Mouse (Mus musculus) R1 (cell line): ENCODE measurements around the gene Scyl3.

Source experiments
- DNase-seq: peaks from one replicate; pipeline ENCODE4 v3.0.0-alpha.2; 2018; ENCODE audit warnings: low read depth, low spot score

Scyl3 gene

GRCm38 (mm10) chr1:163928846-163929245, at the start of gene Scyl3:
TSS of gene Scyl3 (plus strand) at chr1:163929100.
- no peak for DNase-seq

GRCm38 (mm10) chr1:163889629-163890028, 39.3 kb upstream of the Scyl3 start:
- no peak for DNase-seq

- DNase-seq = no peak
These were observed 35.6 kb upstream of the Scyl3 start for GRCm38 (mm10) chr1:163893294-163893693.

- no peak for DNase-seq
These were observed 34.9 kb upstream of the Scyl3 start for GRCm38 (mm10) chr1:163893774-163894527.

GRCm38 (mm10) chr1:163898291-163898764, 30.6 kb upstream of the Scyl3 start:
- no peak for DNase-seq

GRCm38 (mm10) chr1:163899575-163899974, 29.3 kb upstream of the Scyl3 start:
- no peak for DNase-seq

GRCm38 (mm10) chr1:163900168-163900567, 28.7 kb upstream of the Scyl3 start:
- DNase-seq = no peak

- no peak for DNase-seq
These were observed 25.5 kb upstream of the Scyl3 start for GRCm38 (mm10) chr1:163903411-163903810.

- no peak for DNase-seq
These were observed 21.7 kb upstream of the Scyl3 start for GRCm38 (mm10) chr1:163907007-163907811.

- no peak for DNase-seq
These were observed 20.5 kb upstream of the Scyl3 start for GRCm38 (mm10) chr1:163908389-163908788.

- DNase-seq = peak; percentile 63
These were observed 18.6 kb upstream of the Scyl3 start for GRCm38 (mm10) chr1:163910343-163910742.

- no peak for DNase-seq
These were observed 18.1 kb upstream of the Scyl3 start for GRCm38 (mm10) chr1:163910785-163911184.

- DNase-seq = no peak
These were observed 16.9 kb upstream of the Scyl3 start for GRCm38 (mm10) chr1:163911981-163912380.

- no peak for DNase-seq
These were observed 11.3 kb upstream of the Scyl3 start for GRCm38 (mm10) chr1:163917349-163918160.

GRCm38 (mm10) chr1:163924093-163924492, 4.8 kb upstream of the Scyl3 start:
- no peak for DNase-seq

GRCm38 (mm10) chr1:163929636-163930457, 947 bp downstream of the Scyl3 start:
- DNase-seq = peak; percentile 96

GRCm38 (mm10) chr1:163930458-163930794, 1.5 kb downstream of the Scyl3 start:
- peak; percentile 52 for DNase-seq

GRCm38 (mm10) chr1:163931801-163932200, 2.9 kb downstream of the Scyl3 start:
- DNase-seq = no peak

GRCm38 (mm10) chr1:163934591-163934990, 5.7 kb downstream of the Scyl3 start:
- no peak for DNase-seq

GRCm38 (mm10) chr1:163942056-163942455, 13.2 kb downstream of the Scyl3 start:
- peak; percentile 70 for DNase-seq

- no peak for DNase-seq
These were observed 24.5 kb downstream of the Scyl3 start for GRCm38 (mm10) chr1:163953396-163953795.
